Mouse (Mus musculus): ENCODE data around the gene Dpp7. TPM values are rescaled to one million over a fixed set of nuclear protein-coding genes. Genes with fewer than 3 reads are reported as not detected.

Dpp7 gene
- polyA plus RNA-seq, 1 experiment from 2014 or later: 18.9 TPM

DNA sequence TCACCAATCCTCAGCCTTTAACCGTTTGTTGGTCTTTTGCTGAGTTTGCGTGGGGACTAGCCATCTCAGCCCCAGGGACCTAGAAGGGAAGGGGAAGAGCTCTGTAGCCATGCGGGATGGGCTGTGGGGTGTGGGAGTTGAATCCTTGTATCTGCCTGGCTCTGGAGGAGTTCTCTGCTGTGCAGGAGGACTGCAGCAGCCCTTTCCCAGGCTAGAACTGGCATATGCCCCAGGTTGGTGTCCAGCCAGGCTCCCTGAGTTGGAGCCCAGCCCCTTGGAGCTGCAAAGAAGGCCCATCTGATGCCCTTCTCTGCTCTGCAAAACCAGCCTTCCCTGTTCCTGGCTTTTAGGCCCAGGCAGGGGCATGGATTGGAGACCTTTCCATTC lies 40.4 kb upstream of the Dpp7 start:
- H3K27ac ChIP-seq (ENCODE audit: low read length): no peak overlapping the region
- H3K4me2 ChIP-seq (ENCODE audit: low read depth, low read length): peak overlapping the region; percentile 88
- H3K36me3 ChIP-seq (ENCODE audit: control insufficient read depth, insufficient read depth, low read length): no peaks in the 10 kb centered on the region
- ATAC-seq (ENCODE audit: low read depth): no peak
- WGBS: 29% methylated on average over 3 of the region's 3 CpGs
- H3K9ac ChIP-seq (ENCODE audit: low read length): no peak overlapping the region; the same call in 1 of the 2 replicates
- peak overlapping the region; percentile 52; the same call in 1 of the 2 replicates for H3K4me3 ChIP-seq (ENCODE audit: low read length)
- H3K9me3 ChIP-seq (ENCODE audit: control insufficient read depth, low read length): no peaks in the 10 kb centered on the region
- H3K27me3 ChIP-seq (ENCODE audit: control insufficient read depth, insufficient read depth, low read depth, low read length): peaks cover 44% of the 10 kb centered on the region
- H3K4me1 ChIP-seq (replicated peaks; ENCODE audit: control insufficient read depth, insufficient read depth, low read length): peaks cover 13% of the 10 kb centered on the region

DNA sequence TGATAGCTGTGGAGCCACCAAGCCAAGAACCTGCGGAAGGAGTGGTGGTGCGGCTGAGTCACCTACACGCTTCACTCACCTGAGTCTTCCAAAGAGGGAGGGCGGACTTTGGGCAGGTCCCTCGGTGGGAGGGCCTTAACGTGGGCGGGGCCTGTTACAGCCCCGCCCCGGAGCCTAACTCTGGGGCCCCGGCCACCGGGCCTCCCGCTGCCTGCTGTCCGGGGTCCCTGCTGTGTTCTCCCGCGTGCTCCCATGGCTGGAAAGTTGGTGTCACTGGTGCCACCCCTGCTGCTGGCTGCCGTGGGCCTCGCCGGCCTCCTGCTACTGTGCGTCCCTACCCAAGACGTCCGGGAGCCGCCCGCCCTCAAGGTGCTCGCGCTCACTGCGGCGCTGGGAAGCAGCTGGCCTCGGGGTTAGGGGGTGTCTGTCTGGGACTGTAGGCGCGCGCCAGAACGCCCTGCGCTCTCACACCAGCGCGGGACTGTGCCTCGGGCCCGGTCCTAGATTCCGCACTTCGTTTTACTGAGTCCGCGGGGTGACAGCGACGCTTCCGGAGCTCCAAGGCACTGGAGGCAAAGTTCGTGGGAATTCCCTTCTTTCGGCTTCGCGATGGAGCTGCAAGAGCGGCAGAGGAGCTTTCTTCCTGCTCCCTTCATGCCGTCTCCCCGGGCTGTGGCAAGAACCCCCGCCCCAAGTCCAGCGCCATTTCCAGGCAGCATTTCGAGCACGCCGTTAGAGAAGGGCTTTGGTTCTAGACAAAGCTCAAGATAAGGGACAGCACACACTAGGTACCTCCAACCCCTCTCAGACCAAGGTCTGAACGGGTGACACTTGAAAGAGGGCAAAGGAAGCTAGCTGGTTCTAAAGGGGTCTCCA lies 39.8 kb upstream of the Dpp7 start, which contains the start of gene Entpd2:
Gene Entpd2 (plus strand): TSS at position 154 of the 876 bp plus-strand sequence.
- H3K4me2 ChIP-seq (ENCODE audit: low read depth, low read length): peak within 1 kb of the TSS; percentile 88
- WGBS: 2% methylated on average over 57 of the region's 57 CpGs

DNA sequence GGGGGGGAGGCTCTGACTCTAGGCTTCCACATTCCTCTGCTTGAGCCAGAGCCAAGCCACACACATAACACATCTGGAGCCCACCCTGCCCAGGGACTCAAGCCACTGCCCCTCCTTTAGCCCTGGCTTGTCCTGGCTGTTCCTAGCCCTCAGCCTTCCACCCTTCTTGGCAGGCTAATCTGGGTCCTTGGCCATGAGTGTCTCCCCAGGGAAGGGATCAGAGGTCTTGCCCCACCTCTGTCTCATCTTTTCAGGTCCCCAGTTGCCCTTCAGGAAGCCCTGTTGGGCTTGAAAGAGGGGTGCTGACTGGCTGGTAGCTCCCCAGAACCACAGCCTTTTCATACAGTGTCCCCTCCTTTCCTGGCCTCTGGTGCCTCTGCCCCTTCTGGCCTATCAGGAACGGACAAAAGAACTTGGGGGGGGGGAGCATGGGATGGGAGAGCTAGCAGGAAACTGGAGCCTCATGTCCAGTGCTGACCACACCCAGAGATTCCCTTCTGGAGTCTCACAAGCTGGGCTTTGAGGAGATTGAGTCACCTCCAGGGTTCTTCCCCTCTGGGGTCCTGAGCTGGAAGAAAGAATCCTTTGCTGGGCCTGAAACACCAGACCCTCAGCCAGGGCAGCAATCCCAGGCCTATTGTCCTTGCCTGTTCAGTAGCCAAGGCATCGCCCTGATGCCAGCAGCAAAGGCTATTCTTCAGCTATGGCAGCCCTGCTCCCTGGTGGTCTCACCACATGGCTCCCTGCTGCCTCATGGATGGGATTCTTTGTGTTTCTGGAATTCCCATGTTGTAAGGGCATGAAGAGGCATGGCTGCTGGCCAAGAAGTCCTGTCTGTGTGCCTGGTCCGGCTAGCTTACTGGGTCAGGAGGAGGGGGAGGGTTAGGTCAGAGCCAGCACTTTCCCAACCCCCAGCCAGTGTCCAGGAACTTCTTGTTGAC lies 38.4 kb upstream of the Dpp7 start:
- no peak overlapping the region for H3K27ac ChIP-seq (ENCODE audit: low read length)
- no peaks in the 10 kb centered on the region for H3K9me3 ChIP-seq (ENCODE audit: control insufficient read depth, low read length)
- H3K9ac ChIP-seq (ENCODE audit: low read length): no peak overlapping the region
- H3K4me3 ChIP-seq (ENCODE audit: low read length): no peak overlapping the region
- peaks cover 13% of the 10 kb centered on the region for H3K4me1 ChIP-seq (replicated peaks; ENCODE audit: control insufficient read depth, insufficient read depth, low read length)
- peak; percentile 44; the same call in 1 of the 2 replicates for ATAC-seq (ENCODE audit: low read depth)
- 45% methylated on average over 3 of the region's 3 CpGs for WGBS
- H3K4me2 ChIP-seq (ENCODE audit: low read depth, low read length): no peak overlapping the region
- H3K27me3 ChIP-seq (ENCODE audit: control insufficient read depth, insufficient read depth, low read depth, low read length): peaks cover 28% of the 10 kb centered on the region
- no peaks in the 10 kb centered on the region for H3K36me3 ChIP-seq (ENCODE audit: control insufficient read depth, insufficient read depth, low read length)

More for the DNA sequence above, 39.8 kb upstream of the Dpp7 start, which contains the start of gene Entpd2:
- peaks cover 13% of the 10 kb centered on the region for H3K4me1 ChIP-seq (replicated peaks; ENCODE audit: control insufficient read depth, insufficient read depth, low read length)
- peak within 1 kb of the TSS; percentile 52 for H3K4me3 ChIP-seq (ENCODE audit: low read length)
- peak; percentile 66 for ATAC-seq (ENCODE audit: low read depth)
- no peaks in the 10 kb centered on the region for H3K36me3 ChIP-seq (ENCODE audit: control insufficient read depth, insufficient read depth, low read length)
- peaks cover 41% of the 10 kb centered on the region for H3K27me3 ChIP-seq (ENCODE audit: control insufficient read depth, insufficient read depth, low read depth, low read length)
- no peaks in the 10 kb centered on the region for H3K9me3 ChIP-seq (ENCODE audit: control insufficient read depth, low read length)
- H3K27ac ChIP-seq (ENCODE audit: low read length): no peak within 1 kb of the TSS
- H3K9ac ChIP-seq (ENCODE audit: low read length): peak within 1 kb of the TSS; percentile 65

DNA sequence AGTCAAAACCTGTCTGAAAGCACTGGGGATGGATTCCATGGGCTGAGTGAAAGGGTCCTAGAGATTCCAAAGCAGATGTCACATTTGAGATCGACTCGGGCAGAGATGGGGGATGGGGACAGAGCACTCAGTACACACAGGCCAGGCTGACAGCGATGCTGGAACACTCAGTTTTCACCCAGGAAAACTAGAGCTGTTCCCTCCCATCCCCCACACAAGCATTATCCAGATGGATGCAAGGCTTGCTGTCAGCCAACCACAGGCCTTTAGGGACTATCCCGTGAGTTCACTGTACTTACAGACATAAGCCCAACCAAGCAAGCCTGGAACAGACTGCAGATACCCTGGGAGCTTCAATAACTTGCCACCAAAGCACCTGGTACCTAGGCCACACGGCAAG lies 35.1 kb upstream of the Dpp7 start:
- peaks cover 17% of the 10 kb centered on the region for H3K27me3 ChIP-seq (ENCODE audit: control insufficient read depth, insufficient read depth, low read depth, low read length)

DNA sequence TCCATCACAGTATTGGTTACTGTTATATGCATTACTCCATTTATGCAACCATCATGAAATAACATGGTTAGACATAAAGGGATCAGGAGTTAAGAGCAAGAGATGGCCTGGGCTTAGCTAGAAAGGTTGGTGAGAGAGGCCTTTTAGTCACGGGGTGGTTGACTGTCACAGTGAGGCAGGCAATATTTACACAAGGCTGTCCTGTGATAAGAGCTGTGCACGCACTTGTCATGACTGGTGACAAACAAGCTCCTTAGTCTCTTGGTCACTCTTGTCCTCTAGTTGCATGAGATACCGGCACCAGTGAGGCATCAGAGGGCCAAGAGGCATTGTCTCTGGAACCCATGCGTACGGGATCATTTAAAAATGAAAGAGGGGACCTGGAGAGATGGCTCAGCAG lies 28.3 kb upstream of the Dpp7 start:
- H3K27ac ChIP-seq (ENCODE audit: low read length): no peak overlapping the region
- H3K36me3 ChIP-seq (ENCODE audit: control insufficient read depth, insufficient read depth, low read length): no peaks in the 10 kb centered on the region
- 44% methylated on average over 5 of the region's 5 CpGs for WGBS
- H3K4me2 ChIP-seq (ENCODE audit: low read depth, low read length): no peak overlapping the region
- ATAC-seq (ENCODE audit: low read depth): no peak
- no peak overlapping the region for H3K9ac ChIP-seq (ENCODE audit: low read length)
- H3K9me3 ChIP-seq (ENCODE audit: control insufficient read depth, low read length): no peaks in the 10 kb centered on the region
- no peaks in the 10 kb centered on the region; the same call in 1 of the 2 replicates for H3K27me3 ChIP-seq (ENCODE audit: control insufficient read depth, insufficient read depth, low read depth, low read length)
- no peak overlapping the region for H3K4me3 ChIP-seq (ENCODE audit: low read length)
- H3K4me1 ChIP-seq (replicated peaks; ENCODE audit: control insufficient read depth, insufficient read depth, low read length): no peaks in the 10 kb centered on the region

More for the DNA sequence above, 35.1 kb upstream of the Dpp7 start:
- Histone ChIP-seq H3K4me3 (ENCODE audit: low read length) (no peak overlapping the region), H3K9ac (ENCODE audit: low read length) (no peak overlapping the region), H3K9me3 (ENCODE audit: control insufficient read depth, low read length) (no peaks in the 10 kb centered on the region), H3K4me1 (replicated peaks; ENCODE audit: control insufficient read depth, insufficient read depth, low read length) (peaks cover 11% of the 10 kb centered on the region), H3K36me3 (ENCODE audit: control insufficient read depth, insufficient read depth, low read length) (no peaks in the 10 kb centered on the region), H3K4me2 (ENCODE audit: low read depth, low read length) (no peak overlapping the region), H3K27ac (ENCODE audit: low read length) (no peak overlapping the region)
- ATAC-seq (ENCODE audit: low read depth): no peak
- WGBS: 54% methylated on average over 5 of the region's 5 CpGs

DNA sequence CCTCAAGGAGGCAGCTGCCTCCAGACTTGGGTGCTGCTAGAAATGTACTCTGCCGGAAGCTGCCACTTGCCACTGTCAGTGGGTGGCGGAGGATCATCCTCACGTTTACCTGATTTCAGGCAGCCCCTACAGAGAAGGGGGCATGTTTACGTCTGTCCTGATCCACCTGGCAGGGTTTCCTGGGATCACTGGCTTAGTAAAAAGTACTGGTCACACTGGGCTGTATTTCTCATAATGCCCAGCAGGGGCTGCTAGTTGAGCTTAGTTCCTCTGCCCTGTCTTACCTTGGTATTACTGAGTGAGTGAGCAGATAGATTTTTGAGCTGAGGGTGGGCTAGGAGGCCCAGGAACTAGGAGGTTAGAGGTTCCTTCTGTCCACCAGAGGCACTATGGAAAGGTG lies 20.4 kb upstream of the Dpp7 start:
- no peak for ATAC-seq (ENCODE audit: low read depth)
- H3K36me3 ChIP-seq (ENCODE audit: control insufficient read depth, insufficient read depth, low read length): peaks cover 20% of the 10 kb centered on the region
- no peak overlapping the region for H3K4me3 ChIP-seq (ENCODE audit: low read length)
- H3K4me2 ChIP-seq (ENCODE audit: low read depth, low read length): no peak overlapping the region
- H3K27me3 ChIP-seq (ENCODE audit: control insufficient read depth, insufficient read depth, low read depth, low read length): no peaks in the 10 kb centered on the region
- WGBS: 66% methylated on average over 4 of the region's 4 CpGs
- no peak overlapping the region for H3K27ac ChIP-seq (ENCODE audit: low read length)
- 0 out of 2 replicates have a peak overlapping the region, but pooled peaks have one; percentile 4 for H3K9ac ChIP-seq (ENCODE audit: low read length)
- H3K9me3 ChIP-seq (ENCODE audit: control insufficient read depth, low read length): no peaks in the 10 kb centered on the region
- H3K4me1 ChIP-seq (replicated peaks; ENCODE audit: control insufficient read depth, insufficient read depth, low read length): peaks cover 21% of the 10 kb centered on the region

DNA sequence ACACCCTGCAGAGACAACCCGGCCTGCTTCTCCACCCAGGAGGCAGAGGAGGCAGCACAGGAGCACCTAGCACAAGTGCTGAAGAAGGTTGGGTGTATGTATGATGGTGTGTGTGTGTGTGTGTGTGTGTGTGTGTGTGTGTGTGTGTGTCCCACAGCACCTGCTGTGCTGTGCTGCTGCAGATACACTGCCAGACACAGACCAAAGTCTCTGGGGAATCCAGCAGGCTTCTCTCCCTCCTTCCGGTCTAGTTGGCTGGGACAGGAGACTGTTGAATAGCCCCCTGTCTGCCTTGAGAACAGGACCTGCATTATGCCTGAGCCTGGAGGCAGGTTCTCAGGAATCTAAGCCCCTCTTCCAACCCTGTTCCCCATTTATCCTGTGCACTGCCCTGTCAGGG lies 17.3 kb upstream of the Dpp7 start:
- Histone ChIP-seq H3K36me3 (ENCODE audit: control insufficient read depth, insufficient read depth, low read length) (peaks cover 19% of the 10 kb centered on the region), H3K27ac (ENCODE audit: low read length) (no peak overlapping the region), H3K9ac (ENCODE audit: low read length) (peak overlapping the region; percentile 79), H3K4me2 (ENCODE audit: low read depth, low read length) (peak overlapping the region; percentile 91), H3K27me3 (ENCODE audit: control insufficient read depth, insufficient read depth, low read depth, low read length) (no peaks in the 10 kb centered on the region), H3K9me3 (ENCODE audit: control insufficient read depth, low read length) (no peaks in the 10 kb centered on the region), H3K4me1 (replicated peaks; ENCODE audit: control insufficient read depth, insufficient read depth, low read length) (peaks cover 24% of the 10 kb centered on the region), H3K4me3 (ENCODE audit: low read length) (peak overlapping the region; percentile 82)
- 14% methylated on average over 2 of the region's 2 CpGs for WGBS
- no peak for ATAC-seq (ENCODE audit: low read depth)

DNA sequence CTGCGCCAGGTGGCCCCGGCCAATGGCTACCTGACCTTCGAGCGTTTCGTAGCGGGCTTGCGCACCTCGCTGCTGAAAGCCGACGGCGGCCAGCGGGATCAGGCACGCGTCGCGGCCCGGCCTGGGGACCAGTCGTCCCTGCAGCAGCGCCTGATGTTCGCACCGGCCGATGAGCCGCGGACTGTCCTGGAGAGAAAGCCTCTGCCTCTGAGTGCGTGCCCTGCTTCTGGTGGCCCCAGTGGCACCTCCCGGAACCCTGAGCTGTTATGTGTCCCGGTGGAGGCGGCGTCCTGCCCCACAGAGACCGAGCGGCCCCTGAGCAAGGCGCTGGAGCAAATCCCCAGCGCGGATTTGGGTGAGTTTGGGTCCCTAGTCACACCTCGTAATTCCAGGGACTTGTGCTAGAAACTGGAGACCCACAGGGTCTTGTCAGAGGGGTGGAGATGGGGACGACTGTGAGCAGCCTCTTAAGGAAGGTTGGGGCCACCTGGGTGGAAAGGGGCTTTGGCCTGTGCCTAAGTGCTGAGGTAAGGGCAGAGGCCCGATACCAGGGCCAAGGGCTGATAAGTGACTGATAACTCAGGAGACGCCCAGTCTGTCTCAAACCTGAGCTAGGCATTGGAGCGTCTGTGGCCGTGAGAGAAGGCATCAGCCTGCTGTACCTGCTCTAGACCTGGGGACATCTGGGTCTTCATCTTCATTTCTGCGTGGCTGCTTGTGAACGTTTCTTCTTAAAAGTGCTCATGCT lies 16.7 kb upstream of the Dpp7 start:
- ATAC-seq (ENCODE audit: low read depth): peak; percentile 15
- no peaks in the 10 kb centered on the region for H3K27me3 ChIP-seq (ENCODE audit: control insufficient read depth, insufficient read depth, low read depth, low read length)

More for the DNA sequence above, 16.7 kb upstream of the Dpp7 start:
- peak overlapping the region; percentile 79 for H3K9ac ChIP-seq (ENCODE audit: low read length)
- H3K36me3 ChIP-seq (ENCODE audit: control insufficient read depth, insufficient read depth, low read length): peaks cover 13% of the 10 kb centered on the region
- peak overlapping the region; percentile 82 for H3K4me3 ChIP-seq (ENCODE audit: low read length)
- H3K4me1 ChIP-seq (replicated peaks; ENCODE audit: control insufficient read depth, insufficient read depth, low read length): peaks cover 24% of the 10 kb centered on the region
- 1% methylated on average over 42 of the region's 42 CpGs for WGBS
- H3K4me2 ChIP-seq (ENCODE audit: low read depth, low read length): peak overlapping the region; percentile 91
- H3K9me3 ChIP-seq (ENCODE audit: control insufficient read depth, low read length): no peaks in the 10 kb centered on the region
- peak overlapping the region; percentile 44; the same call in 1 of the 2 replicates for H3K27ac ChIP-seq (ENCODE audit: low read length)
